Mouse (Mus musculus): Measurements from ENCODE around the gene Gpat3. TPM values are rescaled to one million over a fixed set of nuclear protein-coding genes. Genes with fewer than 3 reads are reported as not detected.

The Gpat3 gene
- 11.1 TPM for polyA plus RNA-seq (2014; fragmentation: Illumina TruSeq; extraction: RNeasy Lipid Tissue Mini Kit (QIAGEN cat#74804); ENCODE audit: low read depth, low replicate concordance)

DNA sequence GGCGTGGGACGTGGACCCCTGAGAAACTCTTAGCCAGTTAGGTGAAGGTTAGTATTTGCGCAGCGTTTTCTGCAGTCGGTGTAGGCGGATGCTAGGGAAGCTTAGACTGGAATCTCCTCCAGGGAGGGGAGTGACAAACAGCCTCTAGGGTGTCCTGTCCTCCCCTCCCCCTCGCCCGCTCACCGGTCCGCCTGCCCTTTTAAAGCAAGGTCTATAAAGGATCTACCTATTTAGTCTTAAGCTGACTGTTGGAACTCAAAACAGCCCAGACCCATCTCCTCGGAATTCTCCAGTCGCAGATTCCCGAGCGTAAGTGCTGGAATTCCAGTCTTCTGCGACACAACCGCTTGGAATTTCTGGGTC lies at the start of gene Gpat3:
Gene Gpat3, plus strand, starts transcription at position 229 of the 363 bp plus-strand sequence.

DNA sequence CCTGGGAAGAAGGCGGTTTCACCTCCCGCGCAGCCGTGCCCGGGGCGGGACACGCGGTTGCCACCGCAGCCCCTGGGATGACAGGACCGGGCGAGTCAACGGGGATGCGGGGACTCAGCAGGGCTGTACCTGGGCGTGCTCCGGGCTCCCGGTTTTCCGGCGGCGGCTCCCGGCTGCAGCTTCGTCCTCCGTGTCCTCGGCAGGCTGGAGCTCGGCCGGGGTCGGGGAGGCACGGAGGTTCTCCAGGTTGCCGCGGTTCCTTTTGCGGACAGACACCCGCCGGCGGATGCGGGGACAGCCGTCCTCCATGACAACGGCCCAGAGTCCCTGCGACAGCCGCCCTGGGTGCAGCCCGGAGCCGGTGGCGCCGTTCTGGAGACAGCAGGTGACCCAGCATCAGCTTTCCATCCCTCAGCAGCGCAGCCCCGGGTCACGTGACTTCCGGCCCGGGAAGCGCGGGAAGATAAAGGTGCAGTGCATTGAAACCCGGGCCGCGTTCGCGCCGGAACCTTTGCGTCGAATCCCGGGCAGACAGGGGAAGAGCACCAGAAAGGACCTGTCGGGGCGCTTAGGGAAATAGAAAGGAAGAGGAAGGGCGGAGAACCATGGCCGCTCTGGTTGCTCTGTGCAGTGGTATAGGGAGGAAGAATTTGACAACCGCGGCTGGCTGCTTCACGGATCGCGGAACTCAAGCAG lies 47.2 kb upstream of the Gpat3 start, which contains the start of the genes Helq and Mrps18c:
Gene Helq, minus strand, starts transcription at position 434 of the 696 bp plus-strand sequence.
Gene Mrps18c, plus strand, starts transcription at position 463 of the 696 bp plus-strand sequence.

DNA sequence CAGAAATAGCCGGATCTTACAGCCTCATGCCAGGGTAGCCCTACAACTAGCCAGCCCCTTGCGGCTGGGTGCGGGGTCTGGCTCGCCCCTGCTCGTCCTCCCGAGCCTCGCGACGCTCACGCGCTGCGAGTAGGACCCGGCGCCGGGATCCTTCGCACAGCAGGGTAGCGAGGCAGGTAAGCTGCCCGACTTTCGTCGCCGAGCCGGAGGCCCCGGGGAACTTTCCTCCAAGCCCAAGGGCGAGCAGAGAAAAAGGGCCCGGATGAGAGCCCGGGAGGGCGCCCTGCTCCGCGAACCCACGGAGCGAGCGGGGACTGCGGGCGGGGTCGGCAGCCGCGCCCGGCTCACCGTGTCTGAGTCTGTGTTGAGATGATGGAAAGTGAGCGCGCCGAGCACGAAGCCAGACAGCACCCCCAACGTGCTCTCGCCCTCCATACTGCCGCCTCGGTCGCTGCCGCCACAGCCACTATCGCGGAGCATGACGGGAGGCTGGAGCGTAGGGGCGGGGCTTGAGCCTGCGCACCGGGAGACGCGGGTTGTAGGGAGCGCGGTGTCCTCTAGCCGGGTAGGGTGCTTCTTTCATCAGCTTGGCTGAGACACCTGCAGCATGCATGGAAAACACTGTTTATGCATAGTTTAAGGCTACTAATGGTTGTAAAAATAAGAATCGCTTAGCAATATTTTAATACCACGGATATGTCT lies 24.9 kb upstream of the Gpat3 start, which contains the start of gene Abraxas1:
Gene Abraxas1, minus strand, starts transcription at position 483 of the 702 bp plus-strand sequence.

Other genes starting within 250 kb of the Gpat3 start
- 18.2 TPM for gene Coq2, start 170.6 kb upstream of the Gpat3 start, polyA plus RNA-seq (2014; fragmentation: Illumina TruSeq; extraction: RNeasy Lipid Tissue Mini Kit (QIAGEN cat#74804); ENCODE audit: low read depth, low replicate concordance)
- 22.9 TPM for gene Hpse, start 126.0 kb upstream of the Gpat3 start, polyA plus RNA-seq (2014; fragmentation: Illumina TruSeq; extraction: RNeasy Lipid Tissue Mini Kit (QIAGEN cat#74804); ENCODE audit: low read depth, low replicate concordance)
- 12.1 TPM for gene Helq, start 47.1 kb upstream of the Gpat3 start, polyA plus RNA-seq (2014; fragmentation: Illumina TruSeq; extraction: RNeasy Lipid Tissue Mini Kit (QIAGEN cat#74804); ENCODE audit: low read depth, low replicate concordance)
- 197 TPM for gene Mrps18c, start 47.1 kb upstream of the Gpat3 start, polyA plus RNA-seq (2014; fragmentation: Illumina TruSeq; extraction: RNeasy Lipid Tissue Mini Kit (QIAGEN cat#74804); ENCODE audit: low read depth, low replicate concordance)
- 43.2 TPM for gene Abraxas1, start 24.7 kb upstream of the Gpat3 start, polyA plus RNA-seq (2014; fragmentation: Illumina TruSeq; extraction: RNeasy Lipid Tissue Mini Kit (QIAGEN cat#74804); ENCODE audit: low read depth, low replicate concordance)

Data from sigmoid colon, adult 10 weeks (tissue).